Mouse (Mus musculus) myocyte (in vitro differentiated cells): ENCODE data around the gene Sh3kbp1. TPM values are rescaled to one million over a fixed set of nuclear protein-coding genes. Genes with fewer than 3 reads are reported as not detected.
A peak's percentile ranks its signal among the peaks of the same experiment; 100 is the strongest.

Experiments used
- H3K27me3 ChIP-seq: one replicate; pipeline ENCODE4 v1.6.1; 2011; ENCODE audit not compliant: control insufficient read depth, insufficient read depth, insufficient read length
- H3K36me3 ChIP-seq: one replicate; pipeline ENCODE4 v1.6.1; 2011; ENCODE audit not compliant: control insufficient read depth, insufficient read depth
- H3K4me2 ChIP-seq: one replicate; pipeline ENCODE4 v1.6.1; 2011; ENCODE audit warnings: low read depth, control low read depth
- H3K4me3 ChIP-seq: one replicate; pipeline ENCODE4 v1.5.1; 2011; ENCODE audit warnings: mild to moderate bottlenecking, control low read depth, moderate library complexity
- H3K79me2 ChIP-seq: one replicate; pipeline ENCODE4 v1.6.1; 2011; ENCODE audit not compliant: control insufficient read depth, insufficient read depth
- H3ac ChIP-seq: one replicate; pipeline ENCODE4 v1.6.1; 2011; ENCODE audit not compliant: control insufficient read depth, insufficient read length
- CEBPB ChIP-seq: IDR thresholded peaks from 2 replicates; pipeline ENCODE4 v1.6.1; 2011; ENCODE audit warnings: mild to moderate bottlenecking, moderate library complexity; ENCODE audit not compliant: poor library complexity, insufficient read depth, severe bottlenecking
- E2F4 ChIP-seq: IDR thresholded peaks from one replicate; pipeline ENCODE4 v1.6.1; 2011; ENCODE audit warnings: mild to moderate bottlenecking, control low read depth, moderate library complexity; ENCODE audit not compliant: insufficient read depth
- MAX ChIP-seq: IDR thresholded peaks from one replicate; pipeline ENCODE4 v1.6.1; 2011; ENCODE audit warnings: low read depth, mild to moderate bottlenecking, control low read depth
- MYOD1 ChIP-seq, 3 experiments: IDR thresholded peaks; one replicate each; pipeline ENCODE4 v1.6.1; 2011; ENCODE audit warnings: control low read depth in 2 of 3, low read depth in 2 of 3, mild to moderate bottlenecking in 2 of 3, moderate library complexity in 1 of 3; ENCODE audit not compliant: insufficient read length in 2 of 3, control insufficient read depth in 1 of 3
- MYOG ChIP-seq, 3 experiments: IDR thresholded peaks; one replicate each; pipeline ENCODE4 v1.6.1; 2011; ENCODE audit warnings: control low read depth in 2 of 3, low read depth in 2 of 3, mild to moderate bottlenecking in 2 of 3; ENCODE audit not compliant: insufficient read length in 2 of 3, control insufficient read depth in 1 of 3, insufficient read depth in 1 of 3
- POLR2A ChIP-seq: IDR thresholded peaks from one replicate; pipeline ENCODE4 v1.6.1; 2011; ENCODE audit warnings: low read depth, mild to moderate bottlenecking, control low read depth, moderate library complexity; ENCODE audit not compliant: insufficient read length
- POLR2AphosphoS2 ChIP-seq: IDR thresholded peaks from one replicate; pipeline ENCODE4 v1.6.1; 2011; ENCODE audit warnings: low read depth, control low read depth; ENCODE audit not compliant: insufficient read length
- REST ChIP-seq: IDR thresholded peaks from one replicate; pipeline ENCODE4 v1.6.1; 2011; ENCODE audit warnings: mild to moderate bottlenecking, control low read depth, moderate library complexity; ENCODE audit not compliant: insufficient read depth, insufficient read length
- SRF ChIP-seq: IDR thresholded peaks from one replicate; pipeline ENCODE4 v1.6.1; 2011; ENCODE audit warnings: low read depth; ENCODE audit not compliant: control insufficient read depth, insufficient read length
- TCF12 ChIP-seq: IDR thresholded peaks from one replicate; pipeline ENCODE4 v1.6.1; 2011; ENCODE audit warnings: mild to moderate bottlenecking, control low read depth; ENCODE audit not compliant: poor library complexity, insufficient read depth, severe bottlenecking
- TCF3 ChIP-seq: IDR thresholded peaks from one replicate; pipeline ENCODE4 v1.6.1; 2011; ENCODE audit warnings: low read depth, control low read depth; ENCODE audit not compliant: insufficient read length
- USF1 ChIP-seq: IDR thresholded peaks from one replicate; pipeline ENCODE4 v1.6.1; 2011; ENCODE audit warnings: low read depth, mild to moderate bottlenecking, control low read depth, moderate library complexity
- polyA plus RNA-seq: library from polyadenylated mRNA; unstranded; fragments of >200 nt; fragmentation: generic; extraction: Trizol; gene quantifications from one replicate; pipeline ENCODE4 v1.2.1, GENCODE M21; 2012; ENCODE audit warnings: missing spikeins

Gene Sh3kbp1
- polyA plus RNA-seq, 1 experiment: 31.7 TPM

GRCm38 (mm10) chrX:159837379-159837778, 210.3 kb downstream of the Sh3kbp1 start:
- no peak overlapping the region for H3K4me3 ChIP-seq
- peak in 1 of 3 experiments; percentile 31 for TF ChIP-seq MYOG (IDR thresholded peaks at IDR 0.05; ENCODE audit: control insufficient read depth in 1 of 3, insufficient read depth in 1 of 3, insufficient read length in 2 of 3, low read depth in 2 of 3)
- TF ChIP-seq MAX: no peak
- no peak for TF ChIP-seq MYOD1 (IDR thresholded peaks at IDR 0.05; ENCODE audit: control insufficient read depth in 1 of 3, insufficient read length in 2 of 3, low read depth in 2 of 3)
- TF ChIP-seq SRF: no peak
- no peak for TF ChIP-seq POLR2AphosphoS2
- TF ChIP-seq USF1: no peak
- no peak for TF ChIP-seq CEBPB
- no peak overlapping the region for H3ac ChIP-seq

GRCm38 (mm10) chrX:159839786-159840185, 212.7 kb downstream of the Sh3kbp1 start:
- Histone ChIP-seq H3K4me2 (peak overlapping the region; percentile 64), H3ac (no peak overlapping the region)
- TF ChIP-seq REST (no peak), POLR2A (no peak), CEBPB (no peak), E2F4 (no peak), TCF3 (no peak), MYOD1 (IDR thresholded peaks at IDR 0.05; ENCODE audit: control insufficient read depth in 1 of 3, insufficient read length in 2 of 3, low read depth in 2 of 3) (no peak), POLR2AphosphoS2 (no peak), SRF (no peak), MYOG (IDR thresholded peaks at IDR 0.05; ENCODE audit: control insufficient read depth in 1 of 3, insufficient read depth in 1 of 3, insufficient read length in 2 of 3, low read depth in 2 of 3) (no peak), MAX (no peak), USF1 (no peak), TCF12 (no peak)

More at GRCm38 (mm10) chrX:159837379-159837778, 210.3 kb downstream of the Sh3kbp1 start:
- Histone ChIP-seq H3K36me3 (no peaks in the 10 kb centered on the region), H3K27me3 (no peaks in the 10 kb centered on the region), H3K79me2 (peaks cover 22% of the 10 kb centered on the region), H3K4me2 (peak overlapping the region; percentile 40)

GRCm38 (mm10) chrX:159840225-159840624, 213.2 kb downstream of the Sh3kbp1 start:
- Histone ChIP-seq H3ac (no peak overlapping the region), H3K79me2 (peaks cover 48% of the 10 kb centered on the region), H3K36me3 (no peaks in the 10 kb centered on the region), H3K27me3 (no peaks in the 10 kb centered on the region), H3K4me2 (peak overlapping the region; percentile 64), H3K4me3 (peak overlapping the region; percentile 20)
- no peak for TF ChIP-seq POLR2AphosphoS2
- no peak for TF ChIP-seq SRF
- TF ChIP-seq MAX: no peak
- no peak for TF ChIP-seq MYOG (IDR thresholded peaks at IDR 0.05; ENCODE audit: control insufficient read depth in 1 of 3, insufficient read depth in 1 of 3, insufficient read length in 2 of 3, low read depth in 2 of 3)
- no peak for TF ChIP-seq REST
- TF ChIP-seq MYOD1 (IDR thresholded peaks at IDR 0.05; ENCODE audit: control insufficient read depth in 1 of 3, insufficient read length in 2 of 3, low read depth in 2 of 3): no peak
- no peak for TF ChIP-seq POLR2A
- TF ChIP-seq USF1: no peak
- no peak for TF ChIP-seq E2F4
- TF ChIP-seq TCF3: no peak
- no peak for TF ChIP-seq TCF12
- TF ChIP-seq CEBPB: no peak

More at GRCm38 (mm10) chrX:159839786-159840185, 212.7 kb downstream of the Sh3kbp1 start:
- Histone ChIP-seq H3K27me3 (no peaks in the 10 kb centered on the region), H3K4me3 (peak overlapping the region; percentile 20), H3K79me2 (peaks cover 46% of the 10 kb centered on the region), H3K36me3 (no peaks in the 10 kb centered on the region)

- H3K4me3 ChIP-seq: no peak overlapping the region
- H3K36me3 ChIP-seq: no peaks in the 10 kb centered on the region
- H3ac ChIP-seq: no peak overlapping the region
- no peaks in the 10 kb centered on the region for H3K27me3 ChIP-seq
- TF ChIP-seq TCF3 (no peak), CEBPB (no peak), MAX (no peak), REST (no peak), USF1 (no peak), MYOD1 (IDR thresholded peaks at IDR 0.05; ENCODE audit: control insufficient read depth in 1 of 3, insufficient read length in 2 of 3, low read depth in 2 of 3) (no peak), POLR2A (no peak)
- H3K79me2 ChIP-seq: peaks cover 42% of the 10 kb centered on the region
- peak overlapping the region; percentile 22 for H3K4me2 ChIP-seq
These were observed 223.7 kb downstream of the Sh3kbp1 start for GRCm38 (mm10) chrX:159850722-159851121.

GRCm38 (mm10) chrX:159856866-159857265, 229.8 kb downstream of the Sh3kbp1 start:
- Histone ChIP-seq H3ac (no peak overlapping the region), H3K79me2 (peaks cover 76% of the 10 kb centered on the region), H3K4me3 (no peak overlapping the region), H3K4me2 (no peak overlapping the region), H3K36me3 (no peaks in the 10 kb centered on the region), H3K27me3 (no peaks in the 10 kb centered on the region)
- TF ChIP-seq POLR2AphosphoS2: no peak
- no peak for TF ChIP-seq POLR2A
- TF ChIP-seq E2F4: no peak
- no peak for TF ChIP-seq MAX
- TF ChIP-seq MYOD1 (IDR thresholded peaks at IDR 0.05; ENCODE audit: control insufficient read depth in 1 of 3, insufficient read length in 2 of 3, low read depth in 2 of 3): no peak
- TF ChIP-seq REST: no peak
- TF ChIP-seq MYOG (IDR thresholded peaks at IDR 0.05; ENCODE audit: control insufficient read depth in 1 of 3, insufficient read depth in 1 of 3, insufficient read length in 2 of 3, low read depth in 2 of 3): no peak
- no peak for TF ChIP-seq CEBPB
- no peak for TF ChIP-seq USF1
- no peak for TF ChIP-seq TCF12
- no peak for TF ChIP-seq TCF3
- no peak for TF ChIP-seq SRF
